Mouse (Mus musculus) bone marrow macrophage, adult 2 months (primary cell): ENCODE data around the gene Akna.

Source experiments
- CTCF ChIP-seq: IDR thresholded peaks from 2 replicates; pipeline ENCODE4 v1.5.1; 2012; ENCODE audit warnings: low read depth, mild to moderate bottlenecking, low read length, moderate library complexity
- POLR2A ChIP-seq: IDR thresholded peaks from 2 replicates; pipeline ENCODE4 v1.6.1; 2012; ENCODE audit warnings: mild to moderate bottlenecking, low read depth, low read length, borderline replicate concordance

GRCm38 (mm10) chr4:63431098-63431497 is 27.9 kb upstream of the Akna start:
- TF ChIP-seq CTCF (no peak), POLR2A (no peak)
